Mouse (Mus musculus) embryonic fibroblast, embryonic 13.5 days (primary cell): ENCODE results near the gene Dpf3. TPM values are rescaled to one million over a fixed set of nuclear protein-coding genes. Genes with fewer than 3 reads are reported as not detected.

ENCODE experiments used
- H3K27ac ChIP-seq: 2 replicates; pipeline ENCODE4 v1.5.1; 2012; ENCODE audit warnings: low read length, control low read depth, inconsistent platforms; ENCODE audit not compliant: insufficient read depth
- H3K4me1 ChIP-seq: 2 replicates; pipeline ENCODE4 v1.6.1; 2011; ENCODE audit warnings: low read length; ENCODE audit not compliant: control insufficient read depth, insufficient read depth
- H3K4me3 ChIP-seq: 2 replicates; pipeline ENCODE4 v1.5.1; 2011; ENCODE audit warnings: mild to moderate bottlenecking, control low read depth, low read length; ENCODE audit not compliant: insufficient read depth
- CTCF ChIP-seq: IDR thresholded peaks from 2 replicates; pipeline ENCODE4 v1.5.1; 2011; ENCODE audit warnings: mild to moderate bottlenecking, control low read depth, low read length, moderate library complexity, borderline replicate concordance; ENCODE audit not compliant: insufficient read depth
- POLR2A ChIP-seq: IDR thresholded peaks from 2 replicates; pipeline ENCODE4 v1.6.1; 2011; ENCODE audit warnings: low read depth, mild to moderate bottlenecking, control low read depth, low read length, moderate library complexity
- polyA plus RNA-seq: library from polyadenylated mRNA; stranded (reverse); fragments of >200 nt; gene quantifications from 2 replicates; pipeline ENCODE4 v1.2.4, GENCODE M21; 2011; ENCODE audit warnings: low read depth; ENCODE audit not compliant: missing spikeins, insufficient read length

Gene Dpf3
- polyA plus RNA-seq, 1 experiment: not detected

DNA sequence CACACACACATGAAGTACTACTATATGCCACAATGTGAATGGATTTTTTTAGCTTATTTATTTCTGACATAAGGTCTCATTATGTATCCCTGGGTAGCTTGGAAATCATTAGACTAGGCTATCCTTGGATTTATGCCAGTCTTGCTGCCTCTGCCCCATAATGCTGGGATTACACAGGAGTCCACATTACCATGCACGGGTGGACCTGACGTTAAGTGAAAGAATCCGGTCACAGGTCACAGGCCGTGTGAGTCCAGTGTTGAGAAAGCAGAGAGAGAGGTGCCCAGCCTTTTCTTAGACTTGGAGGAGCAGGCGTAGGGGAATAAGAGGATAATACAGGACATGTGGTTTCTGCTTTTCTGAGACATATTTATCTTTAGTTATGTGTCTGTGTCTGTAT is 11.7 kb upstream of the Dpf3 start:
- no peak overlapping the region for H3K27ac ChIP-seq
- H3K4me1 ChIP-seq: no peaks in the 10 kb centered on the region
- TF ChIP-seq CTCF: no peak
- TF ChIP-seq POLR2A: no peak
- no peak overlapping the region for H3K4me3 ChIP-seq

DNA sequence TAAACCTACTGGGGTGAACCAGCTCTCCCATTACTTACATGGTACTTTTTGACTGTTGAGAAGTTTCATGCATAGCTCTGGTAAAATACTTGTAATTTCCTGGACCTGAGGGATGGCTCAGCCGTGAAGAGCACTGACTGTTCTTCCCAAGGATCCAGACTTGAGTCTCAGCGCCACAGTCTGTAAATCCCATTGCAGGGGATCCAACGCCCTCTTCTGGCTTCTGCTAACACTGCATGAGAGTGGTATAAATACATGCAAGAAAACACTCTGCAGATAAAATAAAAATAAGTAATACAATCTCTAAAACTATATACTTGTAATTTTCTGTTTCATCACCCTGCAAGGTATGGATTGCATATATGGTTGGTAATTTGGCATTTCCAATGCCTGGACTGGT is 10.4 kb upstream of the Dpf3 start:
- TF ChIP-seq POLR2A (no peak), CTCF (no peak)
- H3K27ac ChIP-seq: no peak overlapping the region
- no peak overlapping the region for H3K4me3 ChIP-seq
- H3K4me1 ChIP-seq: no peaks in the 10 kb centered on the region

DNA sequence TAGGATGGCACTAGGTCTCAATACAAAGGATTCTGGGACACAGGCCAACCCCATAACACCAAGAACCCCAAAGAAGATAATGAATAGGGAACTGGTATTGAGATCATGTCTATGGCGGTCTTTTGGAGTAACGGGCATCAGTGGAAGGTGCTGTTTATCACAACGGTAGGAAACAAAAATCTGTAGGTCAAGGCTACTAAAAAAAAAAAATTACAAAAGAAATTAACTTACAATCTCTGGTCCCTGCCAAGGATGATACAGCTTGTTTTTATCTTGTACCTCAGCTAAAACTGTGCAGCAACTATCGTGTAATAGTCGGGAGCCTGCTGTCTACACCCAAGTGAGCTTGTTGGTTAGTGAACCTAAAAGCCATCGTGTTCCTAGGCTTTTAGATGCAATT is 9.2 kb upstream of the Dpf3 start:
- H3K4me3 ChIP-seq: no peak overlapping the region
- H3K4me1 ChIP-seq: no peaks in the 10 kb centered on the region
- H3K27ac ChIP-seq: no peak overlapping the region
- TF ChIP-seq POLR2A (no peak), CTCF (no peak)

DNA sequence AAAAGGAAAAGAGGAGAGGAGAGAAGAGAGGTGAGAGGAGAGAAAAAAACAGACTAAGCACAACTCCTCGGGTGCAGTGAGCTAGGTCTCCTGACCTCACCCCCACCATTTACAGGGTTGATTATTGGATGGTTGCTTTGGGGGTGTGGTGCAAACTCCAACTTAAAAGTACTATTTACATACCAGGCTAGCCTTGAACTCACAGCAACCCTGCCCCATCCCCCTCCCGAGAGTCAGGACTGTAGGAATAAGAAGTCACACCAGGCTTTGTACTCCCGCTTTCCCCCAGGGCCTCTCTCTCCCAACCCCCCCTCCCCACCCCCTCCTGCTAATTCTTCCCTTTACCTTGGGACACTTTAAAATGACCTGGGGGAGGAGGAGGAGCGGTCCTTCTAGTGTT is 8.8 kb upstream of the Dpf3 start:
- no peak overlapping the region for H3K4me3 ChIP-seq
- no peak for TF ChIP-seq CTCF
- no peak for TF ChIP-seq POLR2A
- H3K27ac ChIP-seq: no peak overlapping the region
- H3K4me1 ChIP-seq: no peaks in the 10 kb centered on the region

DNA sequence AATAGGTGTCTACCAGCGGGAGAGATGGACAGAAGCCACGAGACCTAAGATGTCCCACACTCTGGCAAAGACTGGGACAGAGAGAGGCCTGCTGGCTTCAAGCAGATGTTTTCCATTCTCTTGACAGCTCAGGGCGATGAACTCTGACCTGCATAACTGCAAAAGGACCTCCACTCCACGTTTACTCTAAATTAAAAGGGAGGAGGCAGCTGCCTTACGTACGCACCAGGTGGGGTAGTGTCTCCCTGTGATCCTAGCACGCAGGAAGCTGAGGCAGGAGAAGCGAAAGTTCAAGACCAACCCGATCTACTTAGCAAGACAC is 8.4 kb upstream of the Dpf3 start:
- H3K27ac ChIP-seq: no peak overlapping the region
- TF ChIP-seq POLR2A: no peak
- H3K4me1 ChIP-seq: no peaks in the 10 kb centered on the region
- H3K4me3 ChIP-seq: no peak overlapping the region

DNA sequence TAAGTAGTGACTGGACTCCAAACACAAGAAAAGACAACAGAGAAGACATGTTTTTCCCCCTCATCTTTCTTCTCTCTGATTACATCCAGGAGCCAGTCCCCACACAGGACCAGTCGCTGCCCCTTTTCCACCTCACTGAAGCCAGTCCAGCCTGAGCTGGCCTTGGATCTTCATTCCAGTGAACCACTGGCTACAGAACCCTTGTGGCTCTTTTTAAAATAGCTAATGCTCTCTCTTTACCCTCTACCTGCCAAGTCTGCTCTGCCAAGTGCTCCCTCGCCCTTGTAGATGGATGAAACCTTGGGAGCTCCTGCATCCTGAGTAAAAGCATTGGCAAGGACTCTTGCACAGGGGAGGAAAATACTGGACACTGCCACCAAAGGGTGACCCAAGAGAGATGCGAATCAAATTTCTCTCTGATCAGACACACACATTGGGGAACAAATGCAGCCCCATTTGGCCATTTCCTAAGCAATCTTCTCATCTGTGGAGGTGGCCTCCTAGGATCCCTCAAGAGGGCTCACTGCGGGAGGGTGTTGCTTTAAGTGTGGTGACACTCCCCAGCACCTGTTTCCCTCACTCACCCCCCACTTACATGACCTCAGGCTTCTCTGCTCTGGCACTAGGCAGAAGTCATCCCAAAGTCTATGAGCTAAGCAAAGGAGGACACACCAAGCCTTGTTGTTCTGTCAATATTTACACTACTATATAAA is 7.9 kb upstream of the Dpf3 start:
- Histone ChIP-seq H3K27ac (no peak overlapping the region), H3K4me1 (no peaks in the 10 kb centered on the region), H3K4me3 (no peak overlapping the region)
- no peak for TF ChIP-seq POLR2A
- no peak for TF ChIP-seq CTCF

DNA sequence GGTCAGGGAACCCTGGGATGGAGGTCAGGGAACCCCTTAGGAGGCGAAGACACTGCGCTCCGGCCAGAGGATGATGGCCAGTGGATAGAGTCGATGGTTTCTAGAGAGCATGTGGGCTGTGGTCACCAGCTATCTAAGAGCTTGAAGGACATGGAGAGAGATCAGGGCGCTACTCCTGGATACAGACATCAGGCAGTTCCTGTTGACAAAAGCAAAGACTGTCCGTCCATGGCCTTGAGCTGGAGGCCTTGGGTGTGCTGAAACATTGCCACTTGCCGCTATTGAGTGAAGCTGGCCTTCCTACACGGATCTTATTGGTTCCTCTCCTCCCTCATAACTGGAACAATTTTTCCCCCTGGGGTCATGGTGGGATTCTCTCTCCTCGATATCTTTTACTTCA is 6.7 kb upstream of the Dpf3 start:
- no peak overlapping the region for H3K27ac ChIP-seq
- no peak overlapping the region for H3K4me3 ChIP-seq
- no peaks in the 10 kb centered on the region for H3K4me1 ChIP-seq
- TF ChIP-seq POLR2A (no peak), CTCF (no peak)

DNA sequence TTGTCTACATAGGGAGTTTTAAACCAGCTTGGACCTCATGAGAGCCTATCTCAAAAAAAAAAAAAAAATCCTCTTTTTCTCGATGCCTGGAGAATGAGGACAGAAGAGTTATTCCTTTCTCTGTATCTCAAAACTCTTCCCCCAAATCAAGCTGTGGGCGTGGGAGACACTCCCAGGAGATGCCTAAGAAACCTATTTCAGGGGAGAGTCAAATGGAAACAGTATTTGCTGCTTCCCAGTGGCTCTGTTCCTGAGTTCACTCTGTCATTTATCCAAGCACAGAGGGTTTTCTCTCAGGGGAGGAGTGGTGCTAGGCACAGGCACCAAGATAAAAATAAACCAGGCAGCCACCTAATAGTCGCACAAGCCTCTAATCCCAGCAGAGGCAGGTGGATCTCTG is 5.3 kb upstream of the Dpf3 start:
- Histone ChIP-seq H3K27ac (no peak overlapping the region), H3K4me1 (no peaks in the 10 kb centered on the region)
- TF ChIP-seq POLR2A: no peak

DNA sequence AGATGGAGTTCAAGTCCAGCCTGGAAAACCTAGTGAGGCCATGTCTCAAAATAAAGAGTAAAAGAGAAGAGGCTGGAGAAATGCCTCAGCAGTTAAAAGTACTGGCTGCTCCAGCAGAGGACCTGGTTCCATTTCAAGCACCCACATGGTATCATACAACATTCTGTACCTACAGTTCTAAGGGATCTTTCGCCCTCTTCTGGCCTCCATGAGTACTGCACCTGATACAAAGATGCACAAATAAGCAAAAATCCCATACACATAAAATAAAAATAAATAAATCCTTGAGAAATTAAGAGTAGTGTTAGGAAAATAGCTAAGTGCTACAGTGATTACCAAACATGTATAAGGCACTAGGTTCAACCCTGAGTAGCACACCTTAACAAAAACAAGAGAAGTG is 4.1 kb upstream of the Dpf3 start:
- Histone ChIP-seq H3K4me1 (no peaks in the 10 kb centered on the region), H3K4me3 (no peak overlapping the region)

More for the DNA sequence above, 5.3 kb upstream of the Dpf3 start:
- H3K4me3 ChIP-seq: no peak overlapping the region

DNA sequence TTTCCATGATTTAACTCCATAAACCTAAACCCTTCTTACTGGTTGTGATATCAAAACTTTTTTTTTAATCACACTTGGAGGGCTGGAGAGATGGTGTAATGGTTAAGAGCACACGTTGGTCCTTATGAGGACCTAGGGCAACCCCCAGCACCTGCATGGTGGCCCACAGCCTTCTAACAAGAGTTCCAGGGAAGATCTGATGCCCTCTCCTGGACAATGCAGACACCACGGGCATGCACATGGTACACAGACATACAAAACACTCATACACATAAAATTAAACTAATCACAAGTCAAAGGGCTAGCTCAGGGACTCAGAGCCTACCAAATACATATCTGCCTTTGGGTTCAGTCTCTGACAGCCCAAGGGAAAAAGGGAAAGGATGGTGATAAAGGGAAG is 2.2 kb upstream of the Dpf3 start:
- TF ChIP-seq CTCF (no peak), POLR2A (no peak)
- H3K4me3 ChIP-seq: no peak overlapping the region
- no peak overlapping the region for H3K27ac ChIP-seq

More for the DNA sequence above, 4.1 kb upstream of the Dpf3 start:
- TF ChIP-seq CTCF (no peak), POLR2A (no peak)
- H3K27ac ChIP-seq: no peak overlapping the region

More for the DNA sequence above, 2.2 kb upstream of the Dpf3 start:
- H3K4me1 ChIP-seq: no peaks in the 10 kb centered on the region; the same call in 1 of the 2 replicates
